Mouse (Mus musculus): ENCODE results near the gene C1ql3.

C1ql3 gene

GRCm38 (mm10) chr2:13011472-13011871 lies at the start of gene C1ql3:
TSS of gene C1ql3 (minus strand) at chr2:13011806.
- peak in 1 of 2 experiments; percentile 3 for DNase-seq

GRCm38 (mm10) chr2:13060426-13061170 lies 49.0 kb upstream of the C1ql3 start:
- no peak for DNase-seq

GRCm38 (mm10) chr2:13048649-13049048 lies 37.0 kb upstream of the C1ql3 start:
- no peak for DNase-seq

- DNase-seq = no peak
Measured at GRCm38 (mm10) chr2:13044555-13044954, 32.9 kb upstream of the C1ql3 start.

GRCm38 (mm10) chr2:13039785-13040184 lies 28.2 kb upstream of the C1ql3 start:
- DNase-seq = no peak

- no peak for DNase-seq
Measured at GRCm38 (mm10) chr2:13038772-13039171, 27.2 kb upstream of the C1ql3 start.

- no peak for DNase-seq
Measured at GRCm38 (mm10) chr2:13018861-13019260, 7.3 kb upstream of the C1ql3 start.

- DNase-seq = no peak
Measured at GRCm38 (mm10) chr2:13018382-13018781, 6.8 kb upstream of the C1ql3 start.

- no peak for DNase-seq
Measured at GRCm38 (mm10) chr2:13011973-13012372, 367 bp upstream of the C1ql3 start.

GRCm38 (mm10) chr2:13010460-13011341 lies 905 bp downstream of the C1ql3 start:
- DNase-seq = peak; percentile 4 to 11

GRCm38 (mm10) chr2:13010030-13010459 lies 1.6 kb downstream of the C1ql3 start:
- peak in 1 of 2 experiments; percentile 4 for DNase-seq

GRCm38 (mm10) chr2:13009261-13009972 lies 2.2 kb downstream of the C1ql3 start:
- peak in 1 of 2 experiments; percentile 1 for DNase-seq

- DNase-seq = no peak
Measured at GRCm38 (mm10) chr2:13008433-13008832, 3.2 kb downstream of the C1ql3 start.

- DNase-seq = no peak
Measured at GRCm38 (mm10) chr2:13000026-13000425, 11.6 kb downstream of the C1ql3 start.

GRCm38 (mm10) chr2:12984901-12985732 lies 26.5 kb downstream of the C1ql3 start:
- DNase-seq = no peak

- no peak for DNase-seq
Measured at GRCm38 (mm10) chr2:12978771-12979170, 32.8 kb downstream of the C1ql3 start.

- no peak for DNase-seq
Measured at GRCm38 (mm10) chr2:12977367-12977766, 34.2 kb downstream of the C1ql3 start.

GRCm38 (mm10) chr2:12973752-12974151 lies 37.9 kb downstream of the C1ql3 start:
- no peak for DNase-seq

- DNase-seq = no peak
Measured at GRCm38 (mm10) chr2:12970049-12970724, 41.4 kb downstream of the C1ql3 start.

- no peak for DNase-seq
Measured at GRCm38 (mm10) chr2:12956703-12957424, 54.7 kb downstream of the C1ql3 start.
